Mouse (Mus musculus): ENCODE measurements around the gene Fip1l1.

Fip1l1 gene

GRCm38 (mm10) chr5:74617816-74618572, 82.7 kb downstream of the Fip1l1 start:
- no peak for DNase-seq

GRCm38 (mm10) chr5:74618573-74619059, 83.4 kb downstream of the Fip1l1 start:
- peak; percentile 59 for DNase-seq

- DNase-seq: no peak
These were observed 86.6 kb downstream of the Fip1l1 start for GRCm38 (mm10) chr5:74621691-74622470.

GRCm38 (mm10) chr5:74623316-74624000, 88.2 kb downstream of the Fip1l1 start:
- no peak for DNase-seq

GRCm38 (mm10) chr5:74624385-74624784, 89.1 kb downstream of the Fip1l1 start:
- no peak for DNase-seq

- DNase-seq: no peak
These were observed 92.8 kb downstream of the Fip1l1 start for GRCm38 (mm10) chr5:74628001-74628400.

GRCm38 (mm10) chr5:74632369-74633114, 97.3 kb downstream of the Fip1l1 start:
- no peak for DNase-seq

- DNase-seq: no peak
These were observed 98.2 kb downstream of the Fip1l1 start for GRCm38 (mm10) chr5:74633453-74633852.

- DNase-seq: no peak
These were observed 99.1 kb downstream of the Fip1l1 start for GRCm38 (mm10) chr5:74634391-74634790.

- no peak for DNase-seq
These were observed 104.3 kb downstream of the Fip1l1 start for GRCm38 (mm10) chr5:74639516-74639915.

- DNase-seq: no peak
These were observed 105.3 kb downstream of the Fip1l1 start for GRCm38 (mm10) chr5:74640504-74640903.

- DNase-seq: peak; percentile 39
These were observed 105.8 kb downstream of the Fip1l1 start for GRCm38 (mm10) chr5:74641000-74641399.

- no peak for DNase-seq
These were observed 107.0 kb downstream of the Fip1l1 start for GRCm38 (mm10) chr5:74642291-74642690.

- DNase-seq: no peak
These were observed 112.3 kb downstream of the Fip1l1 start for GRCm38 (mm10) chr5:74647584-74647984.

- no peak for DNase-seq
These were observed 113.0 kb downstream of the Fip1l1 start for GRCm38 (mm10) chr5:74648216-74648615.

Measured in lung, postnatal 14 days (tissue).